Mouse (Mus musculus): ENCODE data around the gene Nrn1.

Nrn1 gene

DNA sequence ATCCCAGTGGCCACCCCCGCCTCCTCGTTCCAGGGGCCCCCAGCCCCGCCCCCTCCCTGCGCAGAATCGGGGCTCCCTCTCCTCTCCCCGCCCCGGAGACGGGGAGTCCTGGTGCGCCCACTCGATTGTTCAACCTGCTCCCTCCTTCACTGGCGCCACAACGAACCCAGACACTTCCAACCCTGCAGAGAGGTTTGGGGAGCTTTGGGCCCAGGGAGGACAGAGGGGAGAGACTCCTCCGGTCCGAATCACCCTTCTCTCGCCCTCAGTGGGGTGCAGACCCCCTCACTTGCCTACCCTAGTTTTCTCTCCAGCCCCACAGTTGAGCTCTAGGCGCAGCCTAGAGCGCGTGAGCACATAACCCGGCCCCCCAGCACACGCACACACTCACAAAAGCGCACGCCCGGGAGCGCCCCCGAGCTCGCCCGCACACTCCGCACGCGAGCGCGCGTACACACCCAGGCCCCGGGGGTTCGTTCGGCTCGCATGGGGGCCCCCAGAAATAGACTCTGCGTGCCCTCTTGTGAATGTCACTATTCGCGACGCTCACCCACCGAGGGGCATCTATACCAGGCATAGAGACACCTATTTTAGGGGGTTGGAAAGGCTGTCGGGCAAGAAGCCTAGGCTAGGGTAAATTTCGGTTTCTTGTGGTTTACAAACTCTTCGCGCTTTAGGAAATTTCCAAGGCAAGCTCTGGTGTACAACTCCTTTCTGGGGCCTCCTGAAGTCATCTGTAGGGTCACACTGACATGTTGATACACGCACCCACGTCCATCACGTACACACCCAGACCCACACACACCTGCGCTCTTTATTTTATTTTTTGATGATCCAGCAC lies at the start of gene Nrn1:
Nrn1 (minus strand) TSS at position 401 of the 841 bp plus-strand sequence.
- DNase-seq (ENCODE audit: low read depth, low spot score) = peak; percentile 86

DNA sequence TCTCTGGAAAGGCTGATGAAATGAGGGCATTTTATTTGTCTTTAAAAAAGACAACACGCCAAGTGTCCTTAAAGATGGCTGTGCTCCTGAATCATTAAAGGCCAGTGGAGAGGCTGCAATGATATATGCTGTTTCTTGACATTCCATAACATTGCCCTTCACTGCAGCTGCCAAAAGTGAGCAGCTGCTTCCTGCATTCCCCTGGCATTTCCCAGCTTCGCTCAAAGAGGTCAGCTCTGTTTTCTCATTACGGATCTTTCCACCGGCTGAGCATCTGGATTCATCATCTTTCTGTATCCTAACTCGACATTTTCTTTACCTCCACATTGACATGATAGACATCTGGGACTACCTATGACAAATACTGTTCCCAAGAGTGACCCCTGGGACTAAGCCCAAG lies 44.7 kb upstream of the Nrn1 start:
- DNase-seq (ENCODE audit: low read depth, low spot score) = peak; percentile 6

DNA sequence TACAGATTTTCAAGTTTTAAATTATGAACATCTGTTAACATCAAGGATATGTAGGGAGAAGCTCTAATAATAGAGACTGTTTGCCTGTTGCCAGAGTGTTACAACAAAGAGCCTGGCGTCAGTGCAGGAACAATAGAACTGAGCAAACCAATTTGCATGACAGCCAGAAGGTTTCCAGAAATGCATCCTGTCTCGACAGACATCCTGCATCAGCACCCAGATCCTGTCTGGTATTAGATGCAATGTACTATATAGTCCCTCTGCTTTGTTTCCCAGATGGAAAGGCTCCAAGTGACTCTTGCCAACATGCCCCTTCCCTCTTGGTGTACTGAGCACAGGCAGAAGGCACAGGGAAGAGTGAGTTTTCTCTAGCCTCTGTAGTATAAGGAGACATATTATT lies 31.9 kb upstream of the Nrn1 start:
- DNase-seq (ENCODE audit: low read depth, low spot score) = peak; percentile 59

DNA sequence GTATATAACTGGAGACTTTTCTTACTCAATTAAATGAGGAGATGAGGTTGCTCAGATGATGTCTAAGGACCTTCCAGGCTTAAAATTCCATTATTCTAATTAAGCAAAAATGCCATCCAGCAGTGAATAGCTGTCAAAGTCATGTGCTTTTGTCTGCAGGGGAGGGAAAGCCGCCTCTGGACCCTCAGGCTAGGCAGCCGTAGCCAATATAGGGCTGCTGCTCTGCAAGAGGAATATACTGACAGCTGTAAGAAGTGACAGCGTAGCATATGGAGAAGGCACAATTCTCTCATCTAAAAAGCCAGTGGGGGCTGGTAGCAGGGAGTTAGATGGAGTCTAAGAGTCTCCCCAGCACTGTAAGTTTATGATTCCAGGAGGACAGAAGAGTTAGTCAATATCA lies 16.9 kb upstream of the Nrn1 start:
- DNase-seq (ENCODE audit: low read depth, low spot score) = no peak

DNA sequence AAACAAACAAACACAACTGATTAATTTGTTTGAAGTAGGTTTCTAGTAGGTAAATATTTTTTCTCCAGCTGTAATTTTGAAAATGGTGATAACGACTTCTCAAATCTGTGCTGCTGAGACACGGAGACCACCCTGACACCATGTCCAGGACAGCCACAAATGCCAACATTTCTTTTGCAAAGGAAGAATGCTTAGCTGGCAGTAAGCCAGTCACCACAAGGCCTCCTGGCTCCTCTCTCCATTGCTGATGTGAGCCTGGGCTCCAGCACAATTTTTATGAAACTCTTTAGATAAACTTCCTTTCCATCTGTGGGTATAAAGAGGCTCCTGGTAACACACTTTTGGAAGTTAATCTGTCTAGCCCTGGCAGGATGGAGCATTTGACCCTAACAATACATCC lies 15.1 kb upstream of the Nrn1 start:
- no peak for DNase-seq (ENCODE audit: low read depth, low spot score)

DNA sequence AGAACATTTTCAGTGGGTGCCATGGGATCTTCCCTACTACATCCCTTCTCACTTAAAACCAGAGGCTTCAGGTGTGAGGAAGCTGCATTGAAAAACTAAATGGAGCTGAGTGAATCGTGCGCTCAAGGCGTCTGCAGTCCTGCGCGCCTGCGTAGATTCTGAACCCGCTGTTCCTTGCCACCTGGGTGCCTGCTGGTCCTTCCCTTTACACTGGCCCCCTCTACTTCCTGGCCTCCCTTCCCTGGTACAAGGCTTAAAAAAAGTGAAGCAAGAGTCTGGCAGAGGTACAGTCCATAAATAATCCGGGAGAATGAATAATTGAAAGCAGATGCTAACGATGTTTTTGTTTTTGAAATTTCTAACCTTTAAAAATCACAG lies 1.7 kb upstream of the Nrn1 start:
- DNase-seq (ENCODE audit: low read depth, low spot score) = peak; percentile 85

DNA sequence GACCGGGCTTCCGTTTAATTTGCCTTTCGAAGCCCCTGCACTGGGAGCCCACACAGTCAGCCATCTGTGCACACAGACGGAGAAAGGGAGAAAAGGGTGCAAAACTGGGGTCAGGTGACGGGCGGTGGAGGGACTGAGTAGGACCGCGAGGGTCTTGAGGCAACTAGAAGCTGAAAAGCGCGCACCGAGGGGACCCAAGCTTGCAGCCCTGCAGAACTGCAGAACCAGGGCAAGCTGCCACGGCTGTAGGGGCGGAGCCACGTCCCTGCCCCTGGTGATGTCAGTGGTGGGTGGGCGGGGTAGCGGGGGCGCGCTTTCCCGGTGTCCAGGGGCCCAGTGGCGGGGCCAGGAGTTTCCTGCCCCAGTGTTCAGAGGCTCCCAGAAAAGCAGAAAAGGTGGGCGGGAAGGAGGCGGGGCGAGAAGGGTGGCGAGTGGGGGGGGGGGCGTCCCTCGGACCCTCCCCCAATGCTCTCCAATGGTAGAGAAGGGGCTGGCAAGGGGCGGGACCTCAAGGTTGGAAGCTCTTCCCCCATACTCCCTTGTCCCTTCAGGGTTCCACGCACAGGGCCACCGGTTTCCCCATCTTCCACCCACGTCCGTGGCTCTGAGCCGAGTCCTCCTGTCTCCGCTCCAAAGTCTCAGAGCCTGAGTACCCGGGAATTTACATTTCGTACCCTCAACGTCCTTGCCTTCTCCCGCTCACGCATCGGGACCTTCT lies 1.1 kb upstream of the Nrn1 start:
- DNase-seq (ENCODE audit: low read depth, low spot score) = peak; percentile 96

DNA sequence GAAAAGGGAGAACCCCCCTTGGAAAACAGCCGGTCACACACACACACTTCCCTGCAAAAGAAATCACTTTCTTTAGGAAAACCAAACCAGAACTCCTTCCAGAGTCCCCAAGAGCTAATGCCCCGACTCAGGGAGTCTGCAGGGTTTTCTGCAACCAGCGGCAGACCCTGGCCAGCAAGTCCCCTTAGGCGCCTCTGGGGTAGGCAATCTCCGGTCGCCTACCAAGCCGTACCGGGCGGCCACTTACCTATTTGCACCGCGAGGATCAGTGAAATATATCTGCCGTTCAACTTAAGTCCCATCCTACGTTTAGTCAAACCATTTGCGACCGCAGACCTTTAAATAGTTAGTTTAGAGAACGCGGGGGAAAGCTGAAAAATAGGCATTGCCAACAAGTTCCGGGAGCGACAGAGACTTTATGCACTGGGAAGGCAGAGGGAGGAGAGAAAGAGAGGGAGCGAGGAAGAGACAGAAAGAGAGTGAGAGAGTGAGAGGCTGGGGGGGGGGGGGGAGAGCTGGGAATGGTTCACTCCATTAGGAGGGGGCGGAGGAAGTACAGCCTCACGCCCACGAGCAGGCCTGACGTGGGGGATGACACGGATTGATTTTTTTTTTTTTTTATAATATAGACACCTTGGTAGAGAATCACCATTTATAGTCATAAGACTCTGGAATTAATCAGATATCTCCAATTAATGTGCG lies 791 bp downstream of the Nrn1 start:
- peak; percentile 86 for DNase-seq (ENCODE audit: low read depth, low spot score)

DNA sequence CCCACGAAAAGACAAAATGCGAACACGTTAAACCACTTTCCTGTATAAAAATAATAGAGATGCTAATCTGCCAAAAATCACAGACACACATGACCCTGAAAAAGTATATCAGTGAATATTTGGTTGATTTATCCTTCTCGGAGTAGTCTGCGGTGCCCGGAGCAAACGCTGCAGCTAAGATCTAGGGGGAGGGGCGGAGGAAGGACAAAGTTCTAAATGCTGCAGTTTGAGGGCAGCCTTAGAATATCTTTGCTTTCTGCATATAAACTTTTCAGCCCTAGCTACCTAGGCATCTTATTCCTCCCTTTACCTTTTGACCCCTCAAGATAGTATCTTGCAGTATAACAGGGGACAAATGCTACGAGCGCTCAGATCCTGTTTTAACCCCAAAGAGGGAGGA lies 1.4 kb downstream of the Nrn1 start:
- peak; percentile 52 for DNase-seq (ENCODE audit: low read depth, low spot score)

DNA sequence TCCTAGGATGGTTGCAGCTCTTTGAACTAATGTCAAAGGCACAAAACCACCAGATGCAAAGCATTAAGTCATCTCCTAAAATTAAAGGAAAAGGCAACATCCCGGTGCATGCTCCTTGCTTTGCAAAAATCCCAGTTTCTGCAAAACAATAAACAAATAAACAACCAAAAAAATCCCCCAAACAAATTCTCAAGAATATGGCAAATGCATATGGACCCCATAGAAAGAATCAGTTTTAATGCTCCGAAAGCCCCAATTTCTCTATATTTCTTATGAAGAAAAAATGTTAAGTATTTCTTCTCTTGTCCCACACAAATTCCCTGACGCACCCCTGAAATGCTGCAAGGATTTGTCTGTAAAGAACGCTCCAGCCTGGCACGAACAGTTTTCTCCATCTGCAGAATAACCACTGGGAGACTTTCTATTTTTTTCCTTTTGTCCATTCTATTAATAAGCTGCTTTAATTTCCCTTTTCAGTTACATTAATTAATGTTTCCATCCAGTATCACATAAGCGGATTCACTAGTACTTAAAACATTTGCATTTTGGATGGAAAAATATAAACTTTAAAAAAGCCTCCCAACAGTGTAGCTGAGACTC lies 1.9 kb downstream of the Nrn1 start:
- DNase-seq (ENCODE audit: low read depth, low spot score) = peak; percentile 43

DNA sequence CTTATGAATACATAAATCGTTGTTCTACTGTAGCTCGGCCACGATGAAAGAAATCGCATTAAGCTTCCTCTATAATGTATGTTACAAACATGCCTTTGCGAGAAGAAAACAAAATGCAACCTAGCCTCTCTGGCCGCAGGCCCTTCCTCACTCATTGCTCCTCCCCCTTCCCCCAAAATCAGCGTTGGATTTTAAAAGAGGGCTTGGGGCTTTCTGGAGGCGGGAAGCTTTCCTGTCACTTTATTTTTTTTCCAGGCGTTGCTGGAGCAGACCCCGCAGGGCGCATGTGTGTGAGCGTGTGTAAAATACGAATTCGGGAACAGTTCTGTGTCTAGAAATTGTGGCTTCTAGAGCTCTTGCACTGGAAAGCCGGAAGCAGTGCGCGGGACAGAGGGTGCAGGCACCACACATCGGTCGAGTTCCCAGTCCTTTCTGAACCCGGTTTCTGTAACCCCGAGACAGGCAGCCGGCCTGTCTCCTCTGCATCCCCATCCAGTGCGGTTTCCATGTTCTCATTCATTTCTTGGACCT lies 2.9 kb downstream of the Nrn1 start:
- peak; percentile 60 for DNase-seq (ENCODE audit: low read depth, low spot score)

DNA sequence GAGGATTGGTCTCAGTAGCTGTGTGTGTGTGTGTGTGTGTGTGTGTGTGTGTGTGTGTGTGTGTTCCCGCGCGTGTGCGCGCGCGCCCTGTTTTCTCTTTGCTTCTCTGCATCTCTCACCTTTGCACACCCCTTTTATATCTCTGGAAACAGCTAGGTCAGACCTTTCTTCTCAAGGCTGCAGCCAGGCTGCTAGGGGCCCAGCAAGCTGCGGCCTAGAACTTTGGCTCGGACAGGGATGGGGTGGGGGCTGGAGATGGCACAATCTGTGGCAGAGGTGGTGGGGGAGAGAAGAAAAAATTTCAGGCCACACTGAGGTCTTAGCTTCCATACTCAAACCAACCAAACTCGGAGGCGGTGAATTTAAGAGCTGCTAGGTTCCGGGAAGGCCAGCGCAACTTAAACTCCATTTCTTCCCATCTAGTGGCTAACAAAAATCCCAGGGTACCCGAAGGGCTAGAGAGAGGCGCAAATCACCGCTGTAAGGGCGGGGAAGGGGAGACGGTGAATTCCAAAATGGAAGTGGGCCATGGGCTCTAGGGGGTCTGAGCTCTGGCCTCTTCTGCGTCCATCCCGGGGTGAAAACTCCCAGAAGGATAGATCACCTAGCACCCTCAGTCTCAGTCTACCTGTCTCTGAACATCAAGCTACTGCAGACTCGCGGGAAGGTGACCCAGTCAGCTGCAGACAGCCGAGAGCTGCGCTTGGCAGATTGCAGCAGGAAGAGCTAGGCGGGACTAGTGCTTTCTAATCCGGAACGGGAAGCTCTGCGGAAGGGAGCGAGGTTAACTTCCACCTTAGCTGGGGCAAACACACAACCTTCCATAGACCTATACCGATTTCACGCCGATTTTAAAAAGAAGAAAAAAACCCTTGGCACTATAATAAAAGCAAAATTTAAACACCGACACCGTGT lies 3.7 kb downstream of the Nrn1 start:
- DNase-seq (ENCODE audit: low read depth, low spot score) = peak; percentile 90

DNA sequence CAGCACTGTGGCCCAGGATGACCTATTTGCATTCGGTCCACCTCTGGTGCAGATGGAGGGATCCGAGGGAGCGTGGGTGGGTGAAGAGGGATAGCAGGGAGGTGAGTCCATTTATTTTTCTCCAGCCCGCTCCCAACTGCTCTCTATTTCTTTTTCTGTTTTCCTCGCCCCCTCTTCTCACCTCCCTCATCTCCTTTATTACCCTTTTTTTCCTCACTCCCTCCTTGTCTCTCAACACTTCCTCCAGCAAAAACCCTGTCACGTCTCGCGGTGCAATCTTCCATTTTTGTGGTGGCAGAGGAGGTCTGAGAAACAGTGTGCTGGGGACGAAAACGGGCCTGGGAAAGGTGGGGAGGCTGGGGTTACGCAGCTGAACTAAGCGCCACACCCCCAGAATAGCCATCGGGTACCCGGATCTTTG lies 4.6 kb downstream of the Nrn1 start:
- DNase-seq (ENCODE audit: low read depth, low spot score) = peak; percentile 71

DNA sequence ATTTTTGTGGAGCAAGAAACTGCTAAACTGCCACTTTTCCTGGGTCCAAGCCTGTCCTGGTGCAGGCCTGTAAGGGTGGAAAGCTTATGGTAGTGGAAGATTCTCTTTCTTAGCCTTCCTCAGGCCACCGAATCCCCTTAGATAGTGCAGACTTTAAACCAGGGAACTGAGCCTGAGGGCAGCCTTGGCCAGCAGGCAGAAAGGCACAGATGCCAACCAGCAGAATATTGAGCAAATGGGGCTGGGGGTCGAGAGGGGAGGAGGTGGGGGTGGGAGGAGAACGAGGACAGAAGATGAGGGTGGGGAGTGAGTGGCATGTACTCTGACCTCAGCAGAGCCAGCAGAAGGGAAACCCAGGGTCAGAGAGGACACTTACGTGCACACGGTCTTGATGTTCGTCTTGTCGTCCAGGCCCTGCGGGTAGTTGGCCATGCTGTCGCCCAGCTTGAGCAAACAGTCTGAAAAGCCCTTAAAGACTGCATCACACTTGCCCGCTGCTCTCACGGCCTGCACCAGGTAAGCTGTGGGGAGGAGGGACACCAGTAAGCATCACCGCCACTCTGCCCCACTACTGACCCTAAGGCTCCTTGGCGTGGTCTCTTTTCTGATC lies 5.1 kb downstream of the Nrn1 start:
- DNase-seq (ENCODE audit: low read depth, low spot score) = peak; percentile 56

DNA sequence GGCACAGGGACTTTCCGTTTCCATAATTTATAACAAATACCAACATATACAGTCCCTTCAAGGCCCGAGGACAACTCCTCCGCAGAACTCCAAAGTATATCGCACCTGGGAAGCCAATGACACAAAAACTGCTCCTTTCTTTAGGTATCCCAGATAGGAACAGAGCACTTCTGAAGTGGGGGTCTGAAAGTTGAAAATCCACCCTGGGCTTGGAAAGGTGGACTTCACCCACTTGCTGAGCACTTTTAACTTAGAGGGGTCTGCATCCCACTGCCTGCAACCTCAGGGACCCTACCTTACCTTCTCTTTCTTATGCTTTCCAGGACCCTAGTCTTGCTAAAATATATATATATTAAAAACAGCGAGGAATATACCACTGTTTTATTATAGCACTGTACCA lies 6.4 kb downstream of the Nrn1 start:
- no peak for DNase-seq (ENCODE audit: low read depth, low spot score)

DNA sequence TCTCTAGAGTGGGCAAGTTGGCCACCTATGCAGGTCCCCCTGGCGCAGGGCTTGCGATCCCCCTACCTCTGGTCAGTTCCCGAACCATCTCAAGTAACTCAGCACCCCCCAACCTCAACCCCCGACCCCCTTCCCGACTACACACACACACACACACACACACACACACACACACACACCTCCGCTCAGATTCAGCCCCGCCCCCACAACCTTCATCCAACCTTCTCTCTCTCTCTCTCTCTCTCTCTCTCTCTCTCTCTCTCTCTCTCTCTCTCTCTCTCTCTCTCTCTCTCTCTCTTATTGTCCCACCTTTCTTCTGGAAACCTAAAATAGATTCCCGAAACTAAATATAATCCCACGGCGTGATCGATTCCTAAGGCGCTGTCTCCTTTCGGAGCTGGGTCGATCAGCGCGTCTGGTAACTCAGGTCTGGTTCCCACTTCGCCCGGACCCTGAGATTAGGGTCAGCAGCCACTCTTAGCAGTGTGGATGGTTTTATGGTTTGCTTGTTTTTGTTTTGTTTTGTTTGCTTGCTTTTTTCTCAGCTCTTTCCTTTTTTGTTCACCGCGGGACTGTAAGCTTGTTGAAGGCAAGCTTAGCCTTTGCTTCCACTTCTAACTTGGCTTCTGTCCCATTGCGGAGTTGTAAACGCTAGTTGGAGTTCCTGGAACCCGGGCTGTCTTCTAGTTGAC lies 7.0 kb downstream of the Nrn1 start:
- DNase-seq (ENCODE audit: low read depth, low spot score) = peak; percentile 38

DNA sequence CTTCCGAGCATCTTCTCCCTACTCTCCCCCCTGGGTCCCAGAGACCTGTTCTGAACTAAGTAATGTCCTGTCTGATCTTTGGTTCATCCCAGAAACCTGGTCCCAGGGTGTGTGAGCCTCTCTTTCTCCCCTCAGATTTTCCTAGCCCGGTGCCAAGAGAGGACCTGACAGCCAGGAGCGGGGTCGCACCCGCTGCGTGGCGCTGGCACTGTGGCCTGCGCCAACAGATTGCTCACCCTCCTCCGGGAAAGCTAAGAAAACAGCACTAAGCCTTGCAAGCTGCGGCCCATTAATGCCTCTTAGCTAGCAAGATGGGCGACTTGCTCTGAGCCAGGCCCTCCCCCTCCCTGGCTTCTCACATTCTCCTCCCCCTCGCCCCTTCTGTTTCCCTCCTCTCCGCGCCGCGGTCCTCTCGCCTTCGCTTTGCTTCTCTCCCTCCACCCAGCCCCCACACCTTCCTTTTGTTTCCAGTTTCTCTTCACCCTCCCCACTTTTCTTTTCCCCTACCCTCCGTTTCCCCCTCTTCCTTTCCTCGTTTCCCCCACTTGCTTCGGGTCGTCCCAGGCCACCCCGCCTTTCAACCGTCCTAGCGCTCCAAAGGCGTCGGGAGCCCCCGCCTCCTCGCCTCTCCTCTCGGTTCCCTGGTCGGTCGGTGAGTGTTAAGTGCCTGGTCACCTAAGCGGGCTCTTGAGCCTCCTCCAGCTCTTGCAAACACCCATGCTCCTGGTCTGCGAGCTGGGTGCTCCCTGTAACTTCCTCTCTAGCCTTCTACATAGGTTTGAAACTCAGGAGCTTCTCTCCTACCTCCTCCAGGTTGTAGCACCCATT lies 7.8 kb downstream of the Nrn1 start:
- DNase-seq (ENCODE audit: low read depth, low spot score) = peak; percentile 94

DNA sequence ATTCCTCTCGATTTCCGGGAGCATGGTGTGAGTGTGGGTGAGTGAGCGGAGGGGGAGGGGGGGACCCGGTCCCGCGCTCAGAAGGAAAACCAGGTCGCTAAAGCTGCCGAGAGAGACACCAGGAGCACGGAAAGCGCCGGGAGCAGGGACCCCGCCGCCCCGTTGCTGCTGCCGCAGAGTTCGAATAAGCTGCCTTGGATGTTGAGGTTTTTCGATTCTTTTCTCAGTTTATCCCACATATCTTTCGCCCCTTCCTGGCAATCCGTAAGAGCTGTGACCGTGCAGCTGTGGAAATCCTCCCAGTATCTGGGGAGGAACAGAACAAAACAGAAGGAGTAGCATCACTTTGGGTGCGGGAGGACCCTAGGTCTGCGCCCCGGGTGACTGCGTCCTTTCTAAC lies 8.4 kb downstream of the Nrn1 start:
- peak; percentile 72 for DNase-seq (ENCODE audit: low read depth, low spot score)

DNA sequence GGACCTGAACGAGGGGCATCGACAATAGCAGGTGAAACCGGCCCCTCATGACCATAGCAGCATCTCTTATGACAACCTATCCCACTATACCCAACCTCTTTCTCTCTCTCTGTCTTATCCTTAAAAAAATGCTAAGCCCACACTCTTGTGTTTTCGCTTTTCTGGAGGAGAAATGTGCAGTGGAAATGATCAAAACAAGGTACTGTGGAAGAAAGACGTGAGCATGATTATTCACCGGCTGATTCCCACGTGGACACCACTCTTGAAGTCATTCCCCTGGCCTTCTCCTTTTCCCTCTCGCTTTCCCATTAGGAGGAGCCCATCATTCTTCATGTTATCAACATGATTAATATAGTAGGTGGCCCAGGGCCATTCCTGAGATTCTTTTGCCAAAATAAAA lies 9.1 kb downstream of the Nrn1 start:
- DNase-seq (ENCODE audit: low read depth, low spot score) = peak; percentile 26
